Mouse (Mus musculus) spleen, adult 2 months (tissue): Measurements from ENCODE around the gene Rgcc. TPM values are rescaled to one million over a fixed set of nuclear protein-coding genes. Genes with fewer than 3 reads are reported as not detected.

Source experiments
- DNase-seq, 2 experiments: peaks; one replicate each; pipeline versions ENCODE4 v3.0.0 to v3.0.0-alpha.2; 2012 to 2021; ENCODE audit warnings: low spot score in 2 of 2, low read depth in 1 of 2
- H3K27ac ChIP-seq: fragments of 200-500 bp; 2 replicates; pipeline ENCODE4 v1.5.1; 2012; ENCODE audit warnings: low read length, inconsistent platforms; ENCODE audit not compliant: insufficient read depth
- H3K27me3 ChIP-seq: fragments of 200-500 bp; 2 replicates; pipeline ENCODE4 v1.6.1; 2012; ENCODE audit warnings: mild to moderate bottlenecking, moderate library complexity, low read length, inconsistent platforms; ENCODE audit not compliant: control insufficient read depth, insufficient read depth
- H3K36me3 ChIP-seq: fragments of 200-500 bp; 2 replicates; pipeline ENCODE4 v1.6.1; 2012; ENCODE audit warnings: mild to moderate bottlenecking, low read length, inconsistent platforms; ENCODE audit not compliant: control insufficient read depth, insufficient read depth
- H3K4me1 ChIP-seq: fragments of 200-500 bp; 2 replicates; pipeline ENCODE4 v1.6.1; 2011; ENCODE audit warnings: inconsistent platforms; ENCODE audit not compliant: control insufficient read depth, insufficient read depth, insufficient read length
- H3K4me3 ChIP-seq: fragments of 200-500 bp; 2 replicates; pipeline ENCODE4 v1.5.1; 2011; ENCODE audit warnings: mild to moderate bottlenecking, inconsistent platforms; ENCODE audit not compliant: insufficient read depth, insufficient read length; ENCODE audit errors: extremely low read depth
- CTCF ChIP-seq: fragments of 200-500 bp; IDR thresholded peaks from 2 replicates; pipeline ENCODE4 v1.5.1; 2011; ENCODE audit warnings: mild to moderate bottlenecking, inconsistent platforms; ENCODE audit not compliant: insufficient read depth, insufficient read length, insufficient replicate concordance; ENCODE audit errors: extremely low read depth
- POLR2A ChIP-seq: fragments of 200-500 bp; IDR thresholded peaks from 2 replicates; pipeline ENCODE4 v1.6.1; 2011; ENCODE audit warnings: low read depth, low read length, inconsistent platforms
- WGBS: fragments of 180-500 bp; shearing (Covaris S2); methylation state at CpG from one replicate; pipeline ENCODE4 v1.1.7; 2018; 5-methylcytosine and 5-hydroxymethylcytosine counted together
- polyA plus RNA-seq: library from polyadenylated mRNA; depleted of rRNA; stranded (reverse); fragments of >200 nt; gene quantifications from 2 replicates; pipeline ENCODE4 v1.2.3, GENCODE M21; 2012

The Rgcc gene
- polyA plus RNA-seq, 1 experiment: 57.6 TPM

DNA sequence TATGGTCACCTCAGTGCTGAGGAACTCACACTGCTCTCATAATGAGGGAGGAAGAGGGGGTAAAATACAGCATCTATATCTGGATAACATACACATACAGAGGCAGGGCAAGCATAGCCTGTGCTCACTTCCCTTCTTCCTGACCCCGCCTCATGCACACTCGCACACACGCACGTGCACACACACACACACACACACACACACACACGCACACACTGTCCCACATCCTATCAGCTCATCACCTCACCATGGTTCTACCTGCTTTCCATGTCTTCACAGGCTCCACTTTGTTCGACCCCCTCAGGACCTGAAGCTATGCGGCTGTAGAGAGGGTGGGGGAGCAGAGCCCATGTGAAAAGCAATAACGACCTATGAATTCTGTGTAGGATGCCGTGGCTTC lies 5.9 kb downstream of the Rgcc start:
- no peaks in the 10 kb centered on the region for H3K36me3 ChIP-seq
- WGBS: 52% methylated on average over 9 of the region's 9 CpGs
- TF ChIP-seq POLR2A: no peak
- no peak overlapping the region; the same call in 1 of the 2 replicates for H3K27ac ChIP-seq
- no peak for DNase-seq
- no peak overlapping the region for H3K4me3 ChIP-seq
- H3K27me3 ChIP-seq: no peaks in the 10 kb centered on the region
- H3K4me1 ChIP-seq: peaks cover 8% of the 10 kb centered on the region

DNA sequence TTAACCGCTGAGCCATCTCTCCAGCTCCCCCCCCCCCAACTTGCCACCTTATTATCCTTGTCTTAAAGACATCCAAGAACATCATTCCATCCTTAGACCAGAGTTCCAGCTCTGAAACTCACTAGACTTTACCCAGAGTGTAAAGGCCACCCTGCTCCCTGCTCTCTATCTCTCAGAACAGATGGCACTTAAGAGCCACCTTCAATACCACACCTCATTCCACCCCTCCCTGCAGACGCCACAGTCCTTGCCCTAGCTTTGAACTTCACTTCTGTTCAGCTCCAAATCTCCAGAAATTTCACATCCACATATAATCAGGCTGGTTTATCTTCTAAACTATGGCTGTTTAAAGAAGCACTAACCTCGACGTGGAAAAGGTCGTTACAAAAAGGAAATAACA lies 6.5 kb downstream of the Rgcc start:
- 35% methylated on average over 5 of the region's 5 CpGs for WGBS
- H3K27me3 ChIP-seq: no peaks in the 10 kb centered on the region
- TF ChIP-seq CTCF (no peak), POLR2A (no peak)
- no peak for DNase-seq
- H3K4me3 ChIP-seq: no peak overlapping the region
- no peak overlapping the region for H3K27ac ChIP-seq
- H3K4me1 ChIP-seq: peaks cover 8% of the 10 kb centered on the region; the same call in 1 of the 2 replicates
- no peaks in the 10 kb centered on the region for H3K36me3 ChIP-seq

DNA sequence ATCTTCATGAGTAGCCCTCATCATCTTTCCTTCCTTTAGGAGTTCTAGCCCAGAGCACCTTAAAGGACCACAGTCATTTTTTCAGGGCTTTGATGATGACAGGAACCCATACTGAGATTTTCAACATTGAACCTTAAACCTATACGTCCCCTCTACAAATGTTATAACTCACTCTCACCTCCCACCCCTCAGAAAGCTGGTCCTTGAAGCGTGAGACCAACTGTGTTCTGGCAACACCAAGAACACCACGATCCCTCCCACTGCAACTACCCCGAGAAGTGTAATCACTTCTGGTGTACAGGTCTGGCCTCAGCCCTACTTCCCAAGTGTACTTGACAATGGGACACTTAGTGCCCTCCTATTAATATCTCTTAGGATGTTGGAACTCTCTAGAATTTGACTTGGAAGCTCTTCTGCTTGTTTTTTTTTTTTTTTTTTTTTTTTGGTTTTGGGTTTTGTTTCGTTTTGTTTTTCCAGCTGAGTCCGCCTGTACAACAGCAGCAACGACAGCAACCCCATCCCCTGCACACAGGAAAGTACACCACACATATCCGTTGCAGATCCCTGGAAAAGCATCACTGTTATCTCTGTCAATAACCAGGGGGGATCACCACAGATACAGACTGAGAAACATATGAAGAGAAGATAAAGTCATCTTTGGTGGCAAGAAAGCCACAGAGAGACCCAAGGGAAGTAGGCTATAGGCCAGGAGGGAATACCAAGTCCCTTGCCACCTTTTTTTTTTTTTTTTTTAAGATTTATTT lies 7.2 kb downstream of the Rgcc start:
- Histone ChIP-seq H3K36me3 (no peaks in the 10 kb centered on the region), H3K27me3 (no peaks in the 10 kb centered on the region), H3K27ac (peak overlapping the region; percentile 37; the same call in 1 of the 2 replicates), H3K4me1 (peaks cover 8% of the 10 kb centered on the region; the same call in 1 of the 2 replicates), H3K4me3 (no peak overlapping the region)
- no peak for DNase-seq
- TF ChIP-seq POLR2A: no peak
- TF ChIP-seq CTCF: no peak
- WGBS: 31% methylated on average over 8 of the region's 8 CpGs

DNA sequence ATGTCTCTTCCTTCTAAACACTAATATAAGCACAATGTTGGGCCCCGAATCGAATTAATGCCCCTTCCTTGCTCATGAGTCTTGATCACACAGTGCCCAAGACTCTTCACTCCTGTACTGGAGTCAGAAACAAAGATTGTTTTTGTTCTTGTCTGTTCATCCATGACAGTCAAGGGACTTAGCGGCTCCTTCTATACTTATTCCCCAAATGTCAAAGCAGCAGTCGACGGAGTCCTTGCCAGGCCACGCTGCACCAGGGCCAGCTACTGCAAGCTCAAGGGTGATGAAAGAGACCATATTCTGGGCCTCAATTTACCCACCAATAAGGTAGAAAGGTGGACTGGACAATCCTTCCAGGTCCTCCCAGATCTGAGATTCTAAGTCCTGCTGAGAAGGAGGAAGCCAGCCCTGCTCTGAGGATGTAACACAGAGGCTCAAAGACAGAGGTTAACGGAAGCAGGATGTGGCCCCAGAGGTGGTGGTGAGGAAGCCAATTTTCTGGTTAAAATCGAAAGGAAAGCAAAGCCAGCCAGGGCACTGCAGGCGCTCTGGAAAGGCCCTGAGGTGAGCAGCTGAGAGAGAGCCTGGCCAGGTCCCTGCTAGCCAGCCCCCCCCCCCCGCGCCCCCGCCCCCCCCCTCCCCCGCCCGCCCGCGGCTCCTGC lies 8.2 kb downstream of the Rgcc start:
- no peak overlapping the region; the same call in 1 of the 2 replicates for H3K4me3 ChIP-seq
- TF ChIP-seq CTCF: no peak
- TF ChIP-seq POLR2A: no peak
- peak; percentile 61 to 68 for DNase-seq
- peaks cover 8% of the 10 kb centered on the region; the same call in 1 of the 2 replicates for H3K4me1 ChIP-seq
- 23% methylated on average over 15 of the region's 16 CpGs for WGBS
- no peaks in the 10 kb centered on the region for H3K36me3 ChIP-seq
- H3K27me3 ChIP-seq: no peaks in the 10 kb centered on the region
- H3K27ac ChIP-seq: peak overlapping the region; percentile 31

DNA sequence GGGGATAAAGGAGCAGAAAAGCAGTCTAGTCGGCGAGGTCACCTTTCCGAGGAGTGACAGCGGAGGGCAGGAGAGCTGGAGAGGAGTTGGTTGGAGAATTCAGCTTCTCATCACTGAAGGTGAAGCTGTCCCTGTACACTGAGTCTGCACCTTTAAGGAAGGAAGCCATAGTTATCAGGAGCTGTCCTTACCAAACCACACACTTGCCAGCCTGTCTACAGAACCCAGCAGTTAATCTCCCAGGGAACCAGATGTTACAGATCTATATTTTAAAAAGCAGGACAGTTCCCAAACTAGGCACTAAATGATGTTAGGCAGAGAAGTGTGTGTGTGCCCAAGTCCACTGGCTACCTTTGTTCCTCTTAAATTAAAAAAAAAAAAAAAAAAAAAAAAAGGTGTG lies 9.8 kb downstream of the Rgcc start:
- Histone ChIP-seq H3K27ac (no peak overlapping the region), H3K36me3 (no peaks in the 10 kb centered on the region), H3K27me3 (no peaks in the 10 kb centered on the region), H3K4me3 (no peak overlapping the region), H3K4me1 (peaks cover 8% of the 10 kb centered on the region; the same call in 1 of the 2 replicates)
- no peak for DNase-seq
- 94% methylated on average over 4 of the region's 4 CpGs for WGBS
- TF ChIP-seq CTCF: no peak
- TF ChIP-seq POLR2A: no peak

DNA sequence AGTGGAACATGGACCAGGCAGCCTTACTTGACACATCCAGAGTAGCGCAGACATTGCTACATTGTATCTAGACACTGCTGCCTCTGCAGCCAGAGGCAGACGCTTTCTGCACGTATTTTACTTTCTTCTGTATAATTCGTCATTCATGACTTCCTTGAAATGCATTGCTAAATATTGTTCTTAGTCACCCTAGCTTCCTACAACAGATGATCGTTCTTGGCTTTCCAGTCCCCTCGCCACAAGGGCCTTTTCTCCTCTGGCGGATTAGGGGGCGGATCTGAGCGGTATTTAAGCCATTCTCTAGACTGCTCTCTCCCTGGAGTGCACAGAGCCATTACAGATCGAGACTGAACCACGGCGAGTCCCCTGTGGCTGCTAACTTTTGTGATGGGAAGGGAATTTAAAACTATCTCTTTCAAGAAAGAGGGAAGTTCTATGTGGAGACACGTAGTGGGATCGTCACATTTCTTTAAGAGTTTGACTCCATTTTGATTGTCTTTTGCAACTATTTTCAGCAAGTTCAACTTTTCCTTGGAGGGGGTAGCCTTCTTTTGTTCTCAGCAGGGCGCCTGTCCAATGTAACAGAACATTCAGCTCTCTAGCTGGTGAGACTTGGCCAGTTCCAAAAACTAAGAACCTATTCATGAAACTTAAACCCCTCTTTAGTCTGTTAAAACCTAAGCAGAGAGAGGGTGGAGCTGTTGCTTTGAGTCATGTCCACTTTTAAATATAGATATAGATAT lies 10.6 kb downstream of the Rgcc start:
- peaks cover 5% of the 10 kb centered on the region; the same call in 1 of the 2 replicates for H3K4me1 ChIP-seq
- no peaks in the 10 kb centered on the region for H3K27me3 ChIP-seq
- DNase-seq: no peak
- no peak for TF ChIP-seq CTCF
- no peak for TF ChIP-seq POLR2A
- no peak overlapping the region for H3K4me3 ChIP-seq
- no peak overlapping the region for H3K27ac ChIP-seq
- H3K36me3 ChIP-seq: no peaks in the 10 kb centered on the region
- WGBS: 76% methylated on average over 15 of the region's 15 CpGs

DNA sequence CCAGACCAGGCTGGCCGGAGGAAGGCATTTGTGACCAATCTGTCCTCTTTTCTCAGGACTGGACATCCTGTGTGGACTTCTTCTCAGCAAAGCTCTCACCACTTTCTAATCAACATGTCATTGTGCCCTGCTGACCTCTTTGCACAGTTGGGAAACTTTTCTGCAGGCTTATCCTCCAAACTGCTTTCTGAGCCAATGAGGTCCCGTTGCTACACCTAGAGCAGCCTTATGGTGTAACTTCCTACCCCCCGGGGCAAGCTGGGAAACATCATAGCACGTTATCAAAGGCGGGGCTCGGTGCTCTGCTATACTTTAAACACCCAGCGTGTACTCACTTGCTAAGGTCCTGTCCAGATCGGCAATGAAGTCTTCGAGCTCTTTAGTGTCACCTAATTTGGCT lies 11.5 kb downstream of the Rgcc start:
- no peak for DNase-seq
- no peak for TF ChIP-seq POLR2A
- TF ChIP-seq CTCF: no peak
- no peak overlapping the region for H3K4me3 ChIP-seq
- 67% methylated on average over 9 of the region's 9 CpGs for WGBS
- H3K27me3 ChIP-seq: no peaks in the 10 kb centered on the region
- H3K27ac ChIP-seq: no peak overlapping the region
- peaks cover 5% of the 10 kb centered on the region; the same call in 1 of the 2 replicates for H3K4me1 ChIP-seq
- H3K36me3 ChIP-seq: no peaks in the 10 kb centered on the region
